Mouse (Mus musculus): ENCODE data around the gene Hoxd10.

DNA sequence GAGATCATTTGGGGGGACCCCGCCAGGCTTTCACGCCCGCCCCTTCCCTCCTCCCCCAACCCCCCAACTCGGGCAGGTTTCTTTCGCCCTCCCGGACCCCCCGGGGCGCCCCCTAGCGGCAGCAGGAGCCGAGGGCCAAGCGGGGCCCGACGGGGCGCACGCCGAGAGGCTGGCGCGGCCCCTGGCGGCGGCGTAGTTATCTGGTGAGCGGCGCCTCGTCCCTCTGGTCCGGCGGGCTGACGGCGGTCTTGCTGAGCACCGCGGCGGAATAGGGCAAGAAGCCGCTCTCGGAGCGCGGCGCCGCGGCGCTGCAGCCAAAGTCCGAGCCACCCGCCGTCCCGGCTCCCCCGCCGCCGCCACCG lies 36.3 kb upstream of the Hoxd10 start:
- peak; percentile 41; the same call in 1 of the 2 replicates for TF ChIP-seq CTCF (IDR thresholded peaks at IDR 0.05; ENCODE audit: low read depth)
- TF ChIP-seq EP300 (IDR thresholded peaks at IDR 0.05; ENCODE audit: low read depth): no peak

Measured in liver, embryonic 14.5 days (tissue).